Mouse (Mus musculus) left cerebral cortex, adult 8-10 months (tissue): Measurements from ENCODE around the gene Jmjd1c. TPM values are rescaled to one million over a fixed set of nuclear protein-coding genes. Genes with fewer than 3 reads are reported as not detected.

Source experiments
- DNase-seq, 2 experiments: peaks; one replicate each; pipeline ENCODE4 v3.0.0; 2022; ENCODE audit warnings: low spot score in 2 of 2
- total RNA-seq, 4 experiments: library from RNA; stranded (reverse); gene quantifications; 2 replicates each; pipeline ENCODE4 v1.2.4; 2022

The Jmjd1c gene
- total RNA-seq, 4 experiments from 2014 or later: 78.0 to 83.1 (median 80.7) TPM

DNA sequence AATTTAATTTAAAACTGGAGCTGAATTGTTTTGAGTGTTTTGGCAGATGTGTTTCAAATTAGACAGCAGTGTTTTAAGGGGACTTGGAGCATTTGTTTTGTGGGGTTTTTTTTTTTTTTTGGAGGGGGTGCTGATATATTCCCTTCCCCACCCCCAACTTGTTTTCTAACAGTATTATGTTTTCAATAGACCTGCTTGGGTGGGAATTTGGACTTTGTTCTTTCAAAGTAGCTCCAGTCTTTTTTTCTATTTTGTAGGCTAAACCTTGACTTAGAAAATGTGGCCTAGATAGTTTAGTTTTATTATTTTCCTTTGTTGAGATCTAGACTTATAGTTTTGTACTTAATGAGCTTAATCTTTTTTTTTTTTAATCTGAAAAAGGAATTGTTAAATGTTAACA is 90.6 kb downstream of the Jmjd1c start:
- DNase-seq: no peak

GRCm38 (mm10) chr10:67187001-67187453 is 91.1 kb downstream of the Jmjd1c start:
- no peak for DNase-seq

- DNase-seq: no peak
Observed at GRCm38 (mm10) chr10:67187952-67188351, 92.0 kb downstream of the Jmjd1c start.

DNA sequence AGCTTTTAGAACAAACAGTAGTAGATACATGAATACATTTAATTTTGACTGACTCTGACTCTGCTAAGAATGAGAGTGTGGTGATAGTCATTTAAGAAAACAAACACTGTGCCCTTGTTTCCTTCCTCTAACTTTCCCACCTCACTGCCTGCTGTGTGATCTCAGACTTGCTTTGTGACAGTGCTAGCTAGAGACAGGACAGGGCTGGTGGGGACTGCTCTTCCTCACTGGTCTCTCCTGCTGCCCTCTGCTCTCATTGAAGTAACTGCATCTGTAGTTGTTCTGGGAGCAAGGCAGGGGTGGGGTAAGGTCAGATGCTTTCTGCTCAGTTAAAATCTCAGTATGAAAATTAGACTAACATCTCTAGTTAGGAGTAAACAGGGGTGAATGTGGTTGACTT is 93.1 kb downstream of the Jmjd1c start:
- DNase-seq: no peak

DNA sequence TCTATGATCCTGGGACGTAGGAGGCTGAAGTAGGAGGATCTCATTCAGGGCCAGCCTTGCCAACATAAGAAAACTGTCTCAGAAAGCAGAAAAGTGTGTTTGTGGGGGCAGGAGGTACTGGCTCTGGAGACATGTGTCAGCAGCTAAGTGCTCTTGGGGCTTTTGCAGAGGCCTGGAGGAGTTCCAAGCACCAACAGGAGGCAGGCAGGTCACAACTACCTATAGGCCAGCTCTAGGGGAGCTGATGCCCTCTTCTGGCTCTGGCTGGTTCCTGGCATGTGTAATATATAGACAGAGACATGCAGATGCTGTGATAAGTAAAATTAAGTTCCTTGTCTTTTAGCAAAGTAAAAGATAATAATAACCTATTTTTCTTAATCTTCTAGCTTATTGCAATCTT is 94.3 kb downstream of the Jmjd1c start:
- DNase-seq: peak in 1 of 2 experiments; percentile 23

DNA sequence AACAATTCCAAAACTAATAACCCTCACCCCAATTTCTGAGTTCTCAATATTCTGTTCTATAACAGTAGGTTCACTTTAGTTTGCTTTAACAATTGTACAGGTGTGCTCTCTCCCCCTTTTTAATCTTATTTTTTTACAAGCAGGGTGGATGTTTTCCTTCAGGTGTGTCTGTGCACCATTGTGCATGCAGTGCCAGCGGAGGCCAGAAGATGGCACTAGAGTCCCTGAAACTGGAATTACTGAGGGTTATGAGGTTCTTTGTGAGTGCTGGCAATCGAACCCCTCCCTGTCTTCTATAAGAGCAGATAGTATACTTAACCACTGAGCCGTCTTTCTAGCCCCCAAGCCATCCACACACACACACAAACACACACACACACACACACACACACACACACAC is 96.4 kb downstream of the Jmjd1c start:
- DNase-seq: no peak

GRCm38 (mm10) chr10:67193003-67193652 is 97.2 kb downstream of the Jmjd1c start:
- no peak for DNase-seq

DNA sequence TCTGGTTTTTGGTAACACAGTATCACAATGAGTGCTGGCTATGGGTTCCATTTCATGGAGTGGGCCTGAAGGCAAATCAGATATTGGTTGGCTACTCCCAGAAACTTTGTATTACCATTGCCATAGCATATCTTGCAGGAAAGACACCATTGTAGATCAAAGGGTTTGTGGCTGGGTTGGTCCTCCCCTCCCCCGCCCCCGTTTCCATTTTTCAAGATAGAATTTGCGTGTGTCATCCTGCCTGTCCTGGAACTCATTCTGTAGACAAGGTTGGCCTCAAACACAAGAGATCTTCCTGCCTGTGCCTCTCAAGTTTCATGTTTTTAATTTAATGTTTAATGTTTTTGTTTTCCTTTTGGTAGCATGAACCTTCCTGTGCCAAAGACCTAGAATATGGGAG is 98.1 kb downstream of the Jmjd1c start:
- DNase-seq: no peak

GRCm38 (mm10) chr10:67195671-67196070 is 99.7 kb downstream of the Jmjd1c start:
- DNase-seq: no peak

GRCm38 (mm10) chr10:67197186-67197585 is 101.3 kb downstream of the Jmjd1c start:
- DNase-seq: no peak

DNA sequence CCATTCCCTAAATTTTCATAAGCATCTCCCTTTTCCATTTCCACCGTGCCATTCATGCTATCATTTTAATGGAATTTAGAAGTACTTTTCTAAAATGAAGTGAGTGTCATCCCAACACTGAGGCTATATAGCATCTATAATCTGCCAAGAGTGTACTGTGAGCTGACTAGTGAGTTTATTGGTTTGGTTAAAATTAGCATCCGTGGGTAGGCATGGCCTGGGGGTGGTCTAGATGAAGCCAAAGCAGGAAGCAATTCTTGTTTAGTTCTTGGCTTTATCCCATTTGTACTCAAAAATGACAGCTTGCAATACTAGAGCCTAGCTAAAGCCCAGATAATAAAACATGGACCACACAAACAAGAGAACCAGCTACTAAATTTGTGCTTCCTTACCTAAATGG is 101.9 kb downstream of the Jmjd1c start:
- no peak for DNase-seq

DNA sequence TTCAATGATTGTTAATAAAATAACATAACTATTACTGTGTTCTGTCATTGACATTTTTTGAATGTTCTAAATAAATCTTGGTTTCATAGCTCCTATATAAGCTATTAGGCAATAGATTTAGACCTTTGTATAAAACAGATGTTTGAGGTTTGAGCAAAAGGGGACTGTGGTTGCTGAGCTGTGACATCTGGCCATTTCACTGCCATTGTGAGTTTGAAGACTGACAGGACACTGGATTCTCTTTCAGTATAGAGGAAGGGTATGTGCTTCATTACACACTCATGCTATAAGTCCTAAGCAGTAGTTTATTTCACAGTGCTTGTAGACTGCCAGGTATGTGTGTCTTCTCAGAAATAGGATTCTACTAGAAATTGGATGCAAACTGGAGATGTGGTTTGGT is 105.8 kb downstream of the Jmjd1c start:
- no peak for DNase-seq

GRCm38 (mm10) chr10:67202470-67202869 is 106.5 kb downstream of the Jmjd1c start:
- no peak for DNase-seq

DNA sequence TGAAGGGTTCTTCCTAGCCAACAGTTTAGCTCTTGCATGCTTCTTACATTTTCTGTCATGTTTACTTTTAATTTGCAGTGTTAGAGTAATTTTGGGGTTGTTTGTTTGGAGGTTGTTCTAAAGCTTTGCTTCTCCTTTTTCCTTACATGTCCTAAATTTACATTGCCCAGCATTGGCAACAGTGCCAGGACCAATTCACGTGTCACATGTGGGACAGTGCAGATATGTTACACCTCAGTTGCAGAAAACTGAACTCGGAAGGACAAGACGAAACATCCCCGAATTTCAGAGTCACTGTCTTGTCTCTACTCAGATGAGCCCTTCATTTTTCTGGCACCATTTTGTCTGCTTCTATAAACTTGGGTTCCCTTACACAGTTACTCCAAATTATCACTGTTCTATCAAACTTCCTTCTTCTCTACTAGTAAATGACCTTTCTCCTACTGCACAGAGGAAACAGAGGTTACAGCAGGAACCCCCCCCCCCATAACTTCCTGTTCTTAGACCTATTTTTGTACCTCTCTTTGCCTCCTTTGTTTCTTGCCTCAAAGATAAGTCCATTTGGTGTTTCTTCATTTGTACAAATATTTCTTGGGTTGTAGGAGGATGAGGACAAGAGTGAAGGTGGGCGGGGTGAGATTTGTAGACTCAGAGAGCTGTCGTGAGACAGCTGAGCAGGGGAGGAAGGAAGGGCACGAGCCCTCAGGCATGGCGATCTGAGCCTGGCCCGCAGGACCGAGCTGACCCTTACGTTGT is 108.9 kb downstream of the Jmjd1c start:
- DNase-seq: no peak

- DNase-seq: no peak
Observed at GRCm38 (mm10) chr10:67207931-67208330, 112.0 kb downstream of the Jmjd1c start.

- no peak for DNase-seq
Observed at GRCm38 (mm10) chr10:67209916-67210675, 114.2 kb downstream of the Jmjd1c start.

DNA sequence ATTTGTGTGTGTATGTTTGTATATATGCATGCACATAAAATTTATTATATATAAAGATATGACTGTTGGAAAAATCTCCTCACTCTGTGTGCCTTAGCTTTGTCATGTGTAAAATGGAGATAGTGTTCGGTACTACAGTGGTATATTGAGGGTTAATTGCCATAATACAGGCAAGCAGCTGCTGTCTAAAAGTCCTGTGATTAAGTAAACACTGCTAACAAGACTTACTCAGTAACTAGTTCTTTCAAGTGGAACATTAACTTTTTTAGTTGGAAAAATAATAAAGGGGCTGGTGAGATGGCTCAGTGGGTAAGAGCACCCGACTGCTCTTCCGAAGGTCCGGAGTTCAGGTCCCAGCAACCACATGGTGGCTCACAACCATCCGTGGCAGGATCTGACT is 116.1 kb downstream of the Jmjd1c start:
- DNase-seq: no peak

DNA sequence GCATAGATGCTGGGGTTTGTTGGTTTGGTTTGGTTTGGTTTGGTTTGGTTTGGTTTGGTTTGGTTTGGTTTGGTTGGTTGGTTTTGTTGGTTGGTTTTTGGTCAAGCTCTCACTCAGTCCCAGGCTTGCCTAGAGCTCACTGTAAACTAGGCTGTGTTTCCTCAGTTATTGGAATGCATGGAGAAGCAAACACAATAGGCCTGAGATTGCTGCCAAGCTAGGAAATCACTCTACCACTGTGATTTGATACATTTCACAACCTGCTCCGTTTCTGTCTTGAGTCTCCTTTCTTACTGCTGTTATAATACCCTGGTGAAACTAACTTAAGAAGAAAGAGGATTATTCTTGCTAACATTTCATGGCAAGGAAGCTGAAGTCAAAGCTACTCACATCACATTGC is 117.8 kb downstream of the Jmjd1c start:
- no peak for DNase-seq

GRCm38 (mm10) chr10:67215133-67215532 is 119.2 kb downstream of the Jmjd1c start:
- DNase-seq: no peak

- no peak for DNase-seq
Observed at GRCm38 (mm10) chr10:67216872-67217271, 120.9 kb downstream of the Jmjd1c start.

- DNase-seq: no peak
Observed at GRCm38 (mm10) chr10:67218873-67219565, 123.1 kb downstream of the Jmjd1c start.

DNA sequence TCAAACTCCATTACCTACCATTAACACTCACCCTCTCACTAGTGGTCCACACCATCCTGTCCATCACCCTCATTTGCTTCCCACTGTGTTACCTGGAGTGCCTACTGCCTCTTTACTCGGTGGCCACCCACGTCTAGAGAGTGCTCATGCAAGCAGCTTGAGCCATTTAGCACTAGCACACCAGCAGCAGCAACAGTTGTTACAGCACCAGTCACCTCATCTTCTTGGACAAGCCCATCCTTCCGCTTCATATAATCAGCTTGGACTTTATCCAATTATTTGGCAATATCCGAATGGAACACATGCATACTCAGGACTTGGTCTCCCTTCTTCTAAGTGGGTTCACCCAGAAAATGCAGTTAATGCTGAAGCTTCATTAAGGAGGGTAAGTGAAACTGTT is 124.3 kb downstream of the Jmjd1c start:
- no peak for DNase-seq
